Mouse (Mus musculus) hindbrain, embryonic 11.5 days (tissue): ENCODE measurements at regions not wholly inside any gene's neighbourhood (a gene's known extent, or its start where the extent isn't known, plus 50 kb on each side); places are given as distances from the start of the nearest gene placed in this dataset.

ENCODE experiments used
- ATAC-seq: fragments of 200-750 bp; cut with Nextera tagmentation; 2 replicates; pipeline ENCODE4 v1.8.0; 2017; ENCODE audit warnings: mild to moderate bottlenecking, moderate TSS enrichment, moderate library complexity; ENCODE audit not compliant: low FRiP score
- DNase-seq: peaks from one replicate; pipeline ENCODE4 v3.0.0-alpha.2; 2015; ENCODE audit warnings: low spot score
- H3K27ac ChIP-seq: fragments of 300-500 bp; sonication (generic); 2 replicates; pipeline ENCODE4 v1.5.1; 2014; ENCODE audit warnings: mild to moderate bottlenecking, low read depth, low read length
- H3K27me3 ChIP-seq: fragments of 300-500 bp; sonication (generic); 2 replicates; pipeline ENCODE4 v1.6.1; 2014; ENCODE audit warnings: mild to moderate bottlenecking, low read length, moderate library complexity, mixed read lengths; ENCODE audit not compliant: control insufficient read depth, insufficient read depth
- H3K36me3 ChIP-seq: fragments of 300-500 bp; sonication (generic); 2 replicates; pipeline ENCODE4 v1.6.1; 2014; ENCODE audit warnings: mild to moderate bottlenecking, low read length, moderate library complexity, mixed read lengths; ENCODE audit not compliant: control insufficient read depth, insufficient read depth
- H3K4me1 ChIP-seq: fragments of 300-500 bp; sonication (generic); replicated peaks from 2 replicates; pipeline ENCODE4 v1.6.1; 2014; ENCODE audit warnings: low read length, mixed read lengths; ENCODE audit not compliant: control insufficient read depth, insufficient read depth
- H3K4me2 ChIP-seq: fragments of 300-500 bp; sonication (generic); replicated peaks from 2 replicates; pipeline ENCODE4 v1.6.1; 2014; ENCODE audit warnings: mild to moderate bottlenecking, low read depth, low read length
- H3K4me3 ChIP-seq: fragments of 300-500 bp; sonication (generic); 2 replicates; pipeline ENCODE4 v1.5.1; 2014; ENCODE audit warnings: low read depth, low read length
- H3K9ac ChIP-seq: fragments of 300-500 bp; sonication (generic); 2 replicates; pipeline ENCODE4 v1.6.1; 2014; ENCODE audit warnings: low read depth, low read length
- H3K9me3 ChIP-seq: fragments of 300-500 bp; sonication (generic); 2 replicates; pipeline ENCODE4 v1.6.1; 2016; ENCODE audit warnings: low read length; ENCODE audit not compliant: control insufficient read depth
- WGBS: fragments of 180-500 bp; shearing (Covaris S2); extraction: QIAGEN DNeasy Blood & Tissue Kit; methylation state at CpG from one replicate; pipeline ENCODE4 v1.1.7; 2014; 5-methylcytosine and 5-hydroxymethylcytosine counted together

DNA sequence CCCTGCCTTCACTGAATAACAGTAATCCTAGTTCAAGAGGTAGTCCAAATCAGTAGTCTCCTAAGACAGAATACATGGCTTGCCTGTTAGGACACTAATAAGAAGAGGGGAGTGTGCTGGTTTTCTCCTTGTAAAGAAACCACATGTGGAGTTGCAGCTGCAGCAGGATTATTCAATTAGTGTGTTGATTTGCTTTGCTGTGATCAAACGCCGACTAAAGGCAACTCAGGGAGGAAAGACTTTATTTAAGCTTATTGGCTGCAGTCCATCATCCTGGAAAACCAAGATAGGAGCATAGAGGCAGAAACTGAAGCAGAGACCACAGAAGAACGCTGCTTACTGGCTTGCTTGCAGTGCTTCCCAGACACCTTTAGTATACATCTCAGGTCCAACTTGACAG, 57.9 kb upstream of the Tac1 start:
- WGBS: 69% methylated on average over 3 of the region's 3 CpGs

More for the DNA sequence above, 57.9 kb upstream of the Tac1 start:
- H3K27me3 ChIP-seq: no peaks in the 10 kb centered on the region
- H3K36me3 ChIP-seq: no peaks in the 10 kb centered on the region
- no peaks in the 10 kb centered on the region for H3K9me3 ChIP-seq
- no peaks in the 10 kb centered on the region for H3K4me1 ChIP-seq
- no peak overlapping the region for H3K4me2 ChIP-seq
- DNase-seq (no peak), ATAC-seq (no peak)
- H3K27ac ChIP-seq: no peak overlapping the region
- no peak overlapping the region for H3K4me3 ChIP-seq
- H3K9ac ChIP-seq: no peak overlapping the region
